ENCODE assay signal across 9 mouse cellular contexts in the genomic region with DNA sequence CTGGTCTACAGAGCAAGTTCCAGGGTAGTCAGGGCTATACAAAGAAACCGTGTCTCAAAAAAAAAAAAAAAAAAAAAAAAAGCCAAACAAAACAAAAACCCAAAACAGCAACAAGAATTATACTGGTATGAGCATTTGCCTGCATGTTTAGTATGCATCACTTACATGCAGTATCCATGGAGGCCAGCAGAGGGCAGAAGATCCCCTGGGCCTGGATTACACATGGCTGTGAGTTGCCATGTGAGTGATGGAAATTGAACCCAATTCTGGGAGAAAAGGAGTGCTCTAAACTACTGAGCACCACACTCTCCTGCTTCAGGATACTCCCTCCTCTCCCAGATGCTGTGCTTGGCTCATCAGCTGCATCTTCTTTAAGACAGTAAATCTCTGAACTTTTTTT. TPM values are rescaled to one million over a fixed set of nuclear protein-coding genes. Genes with fewer than 3 reads are reported as not detected.
DNase-seq lines count a peak whose midpoint lies in the region; ATAC-seq lines count a peak whose summit lies in the region.
"Had no signal": no experiment of that assay in that cellular context is flagged by ENCODE, and none has a peak within 500 bp of the region (broad histone marks: within the 10 kb centered on the region; RNA-seq: fewer than 3 reads in every experiment).

No protein-coding gene starts in this region.

- peak; percentile 80 for DNase-seq in kidney, adult 18-20 months
- DNase-seq in NIH3T3 (ENCODE audit: low read depth) = peak; percentile 83
- DNase-seq in cerebellum, postnatal 14 days = peak; percentile 86 to 91
- peak; percentile 61 to 76 for DNase-seq in heart, postnatal 10 days
- DNase-seq in left cerebral cortex, postnatal 10 days (ENCODE audit: extremely low spot score in 1 of 2, low spot score in 2 of 2) = peak; percentile 62 to 75
- DNase-seq in ovary, postnatal 36 days (ENCODE audit: low spot score) = peak; percentile 46
- peak; percentile 61 to 67 for DNase-seq in thymus, postnatal 36 days

- H3K9ac ChIP-seq in kidney, embryonic 14.5 days (ENCODE audit: low read depth, low read length) = no peak overlapping the region
- H3K9ac ChIP-seq: neural tube, embryonic 12.5 days had no signal

- H3K27me3 ChIP-seq in kidney, embryonic 14.5 days (ENCODE audit: control insufficient read depth, insufficient read depth, low read length) = no peaks in the 10 kb centered on the region
- H3K27me3 ChIP-seq: neural tube, embryonic 12.5 days had no signal

- H3K9me3 ChIP-seq in kidney, embryonic 14.5 days (ENCODE audit: control insufficient read depth, low read length) = no peaks in the 10 kb centered on the region
- H3K9me3 ChIP-seq: neural tube, embryonic 12.5 days had no signal

- no peaks in the 10 kb centered on the region for H3K36me3 ChIP-seq in kidney, embryonic 14.5 days (ENCODE audit: control insufficient read depth, insufficient read depth, low read length)

- no peak overlapping the region for H3K27ac ChIP-seq in kidney, embryonic 14.5 days (ENCODE audit: low read depth, low read length)
- H3K27ac ChIP-seq: neural tube, embryonic 12.5 days had no signal

- ATAC-seq in kidney, embryonic 14.5 days (ENCODE audit: low FRiP score, low TSS enrichment) = no peak

- no peak overlapping the region for H3K4me3 ChIP-seq in kidney, embryonic 14.5 days (ENCODE audit: low read length)
- H3K4me3 ChIP-seq: neural tube, embryonic 12.5 days had no signal

- H3K4me1 ChIP-seq in kidney, embryonic 14.5 days (ENCODE audit: control insufficient read depth, insufficient read depth, low read length) = peaks cover 7% of the 10 kb centered on the region

- intact Hi-C loops in heart, postnatal 10 days (cut with DNase I) = loop anchor here (5.0 kb wide), 1 partner anchor 56 kb away; a partner anchor contains a TSS
- intact Hi-C loops in left cerebral cortex, postnatal 10 days (cut with DNase I) = no loop called here

- H3K4me2 ChIP-seq in kidney, embryonic 14.5 days (replicated peaks; ENCODE audit: low read depth, low read length) = no peak overlapping the region
- H3K4me2 ChIP-seq: neural tube, embryonic 12.5 days had no signal

- WGBS in kidney, embryonic 14.5 days = 55% methylated on average over 1 of the region's 1 CpGs

RNA-seq across cellular contexts. Expression of a gene that starts 4.2 kb away (rescaled TPM):
- polyA plus RNA-seq in kidney, embryonic 14.5 days (2014; fragmentation: Nextera tagmentation; extraction: Ambion mirVana) = 23.6 and 45.2 TPM in 2 replicates
- 10 to 100 TPM; 27.9 to 28.0 TPM for total RNA-seq in heart, postnatal 10 days (2021)
- total RNA-seq in left cerebral cortex, postnatal 10 days (2021) = 10 to 100 TPM; 22.2 TPM

RNA-seq across cellular contexts. Expression of a gene that starts 31.7 kb away (rescaled TPM):
- 0.39 and 0.77 TPM in 2 replicates for polyA plus RNA-seq in kidney, embryonic 14.5 days (2014; fragmentation: Nextera tagmentation; extraction: Ambion mirVana)
- total RNA-seq in heart, postnatal 10 days (2021) = under 1 TPM in 1 of 2 experiments, not detected in 1; 0.10 TPM
- total RNA-seq in left cerebral cortex, postnatal 10 days (2021) = 10 to 100 TPM in 1 of 2 experiments, 1 to 10 TPM in 1; 6.9 to 19.4 TPM

RNA-seq across cellular contexts. Expression of a gene that starts 47.4 kb away (rescaled TPM):
- polyA plus RNA-seq in kidney, embryonic 14.5 days (2014; fragmentation: Nextera tagmentation; extraction: Ambion mirVana) = 32.6 and 41.7 TPM in 2 replicates
- 10 to 100 TPM; 25.2 to 27.7 TPM for total RNA-seq in heart, postnatal 10 days (2021)
- 100 to 1,000 TPM; 123 to 126 TPM for total RNA-seq in left cerebral cortex, postnatal 10 days (2021)

RNA-seq across cellular contexts. Expression of a gene that starts 48.3 kb away (rescaled TPM):
- 0.40 and 0.61 TPM in 2 replicates for polyA plus RNA-seq in kidney, embryonic 14.5 days (2014; fragmentation: Nextera tagmentation; extraction: Ambion mirVana)
- 10 to 100 TPM; 15.4 to 19.1 TPM for total RNA-seq in heart, postnatal 10 days (2021)
- total RNA-seq in left cerebral cortex, postnatal 10 days (2021) = 10 to 100 TPM; 34.7 to 40.4 TPM

RNA-seq across cellular contexts. Expression of a gene that starts 58.1 kb away (rescaled TPM):
- 82.1 and 107 TPM in 2 replicates for polyA plus RNA-seq in kidney, embryonic 14.5 days (2014; fragmentation: Nextera tagmentation; extraction: Ambion mirVana)
- total RNA-seq in heart, postnatal 10 days (2021) = 10 to 100 TPM; 57.2 to 57.3 TPM
- 100 to 1,000 TPM; 198 TPM for total RNA-seq in left cerebral cortex, postnatal 10 days (2021)

Comparison
In these comparisons a context has a peak if more than half of its experiments do, and no peak if none do; other contexts are left out.
1. RNA of a gene that starts 31.7 kb away (total RNA-seq): 6.9 to 19.4 TPM in left cerebral cortex, postnatal 10 days; 0.10 TPM in heart, postnatal 10 days; every median in the first group is over 4 times any median in the second.
2. RNA of a gene that starts 47.4 kb away (total RNA-seq): 123 to 126 TPM in left cerebral cortex, postnatal 10 days; 25.2 to 27.7 TPM in heart, postnatal 10 days; every median in the first group is over 4 times any median in the second.
3. Peak in every context shown above with its lines, with median percentiles within 50 percentile points of each other: DNase-seq.